Mouse (Mus musculus) C2C12 (cell line): Measurements from ENCODE around the gene Tbc1d22b. TPM values are rescaled to one million over a fixed set of nuclear protein-coding genes. Genes with fewer than 3 reads are reported as not detected.

Source experiments
- H3K27me3 ChIP-seq: one replicate; pipeline ENCODE4 v1.6.1; 2011; ENCODE audit not compliant: control insufficient read depth, insufficient read depth, insufficient read length
- H3K36me3 ChIP-seq: one replicate; pipeline ENCODE4 v1.6.1; 2011; ENCODE audit not compliant: control insufficient read depth, insufficient read depth
- H3K4me3 ChIP-seq: one replicate; pipeline ENCODE4 v1.5.1; 2011; ENCODE audit warnings: mild to moderate bottlenecking, control low read depth; ENCODE audit not compliant: poor library complexity, insufficient read depth, severe bottlenecking
- H3K79me2 ChIP-seq: one replicate; pipeline ENCODE4 v1.6.1; 2011; ENCODE audit not compliant: control insufficient read depth, insufficient read depth
- H3K79me3 ChIP-seq: one replicate; pipeline ENCODE4 v1.6.1; 2011; ENCODE audit warnings: low read depth, control low read depth
- H3ac ChIP-seq: one replicate; pipeline ENCODE3; 2011; ENCODE audit warnings: low read depth; ENCODE audit not compliant: control insufficient read depth, insufficient read length
- CEBPB ChIP-seq: IDR thresholded peaks from one replicate; pipeline ENCODE4 v1.6.1; 2011; ENCODE audit warnings: low read depth, mild to moderate bottlenecking, control low read depth, moderate library complexity
- CTCF ChIP-seq: IDR thresholded peaks from one replicate; pipeline ENCODE4 v1.5.1; 2011; ENCODE audit not compliant: control insufficient read depth, insufficient read depth, insufficient read length
- FOSL1 ChIP-seq: IDR thresholded peaks from one replicate; pipeline ENCODE4 v1.8.0; 2011; ENCODE audit warnings: mild to moderate bottlenecking, low read length; ENCODE audit not compliant: poor library complexity, insufficient read depth, severe bottlenecking
- MAX ChIP-seq: IDR thresholded peaks from one replicate; pipeline ENCODE4 v1.6.1; 2011; ENCODE audit warnings: mild to moderate bottlenecking, control low read depth
- MYOD1 ChIP-seq: IDR thresholded peaks from one replicate; pipeline ENCODE4 v1.6.1; 2011; ENCODE audit warnings: low read depth; ENCODE audit not compliant: control insufficient read depth, insufficient read length
- MYOG ChIP-seq: IDR thresholded peaks from one replicate; pipeline ENCODE4 v1.6.1; 2011; ENCODE audit not compliant: control insufficient read depth, insufficient read length; ENCODE audit errors: extremely low read depth
- USF1 ChIP-seq: IDR thresholded peaks from one replicate; pipeline ENCODE4 v1.6.1; 2011; ENCODE audit warnings: low read depth, mild to moderate bottlenecking, control low read depth, moderate library complexity
- polyA plus RNA-seq: library from polyadenylated mRNA; unstranded; fragments of >200 nt; fragmentation: generic; extraction: Trizol; gene quantifications from one replicate; pipeline ENCODE4 v1.2.1, GENCODE M21; 2012; ENCODE audit warnings: missing spikeins

The Tbc1d22b gene
- polyA plus RNA-seq, 1 experiment: 7.9 TPM

DNA sequence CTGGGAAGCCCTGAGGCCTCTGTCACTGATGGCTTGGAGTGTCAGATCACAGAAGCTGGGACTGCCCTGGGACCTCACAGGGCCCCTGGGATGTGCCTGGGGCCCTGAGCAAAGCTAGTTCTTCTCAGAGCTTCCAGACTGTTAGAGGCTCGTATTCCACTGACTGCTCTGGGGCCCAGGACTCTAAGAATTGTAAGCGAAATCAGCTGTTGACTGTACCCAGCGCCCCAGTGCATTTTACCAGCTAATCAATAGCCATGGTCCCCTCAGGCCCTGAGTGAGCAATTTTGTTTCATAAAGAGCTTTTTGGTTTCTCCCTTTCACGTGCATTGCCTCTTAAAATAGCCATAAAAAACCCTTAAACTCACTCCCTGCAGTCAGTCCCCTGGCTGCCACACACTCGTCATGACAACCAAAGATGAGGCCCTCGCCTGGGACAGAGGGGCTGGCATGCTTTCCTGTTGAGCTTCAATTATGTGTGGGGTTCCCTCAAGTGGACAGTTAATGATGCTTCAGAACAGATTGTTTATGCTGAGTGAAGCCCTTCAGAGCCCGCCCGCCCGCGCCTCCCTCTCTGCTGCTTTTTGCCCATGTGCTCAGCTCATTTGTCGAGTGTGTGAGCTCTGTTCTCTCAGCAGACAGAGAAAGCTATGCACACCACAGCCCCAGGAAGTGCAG, 39.8 kb downstream of the Tbc1d22b start:
- no peak overlapping the region for H3ac ChIP-seq
- TF ChIP-seq MYOG (no peak), MAX (no peak), CEBPB (no peak), FOSL1 (no peak), CTCF (no peak), USF1 (no peak), MYOD1 (no peak)
- H3K79me3 ChIP-seq: no peaks in the 10 kb centered on the region
- no peaks in the 10 kb centered on the region for H3K36me3 ChIP-seq
- H3K27me3 ChIP-seq: no peaks in the 10 kb centered on the region
- no peak overlapping the region for H3K4me3 ChIP-seq
- no peaks in the 10 kb centered on the region for H3K79me2 ChIP-seq

GRCm38 (mm10) chr17:29595891-29596770, 46.5 kb downstream of the Tbc1d22b start:
- Histone ChIP-seq H3K4me3 (no peak overlapping the region), H3K27me3 (no peaks in the 10 kb centered on the region), H3K79me2 (no peaks in the 10 kb centered on the region), H3ac (no peak overlapping the region), H3K79me3 (no peaks in the 10 kb centered on the region), H3K36me3 (no peaks in the 10 kb centered on the region)
- TF ChIP-seq FOSL1 (no peak), MYOG (no peak), CEBPB (no peak), CTCF (no peak), MAX (no peak), USF1 (no peak), MYOD1 (no peak)

GRCm38 (mm10) chr17:29596771-29597132, 47.2 kb downstream of the Tbc1d22b start:
- Histone ChIP-seq H3K36me3 (no peaks in the 10 kb centered on the region), H3K79me3 (no peaks in the 10 kb centered on the region), H3K4me3 (no peak overlapping the region), H3K79me2 (no peaks in the 10 kb centered on the region), H3K27me3 (no peaks in the 10 kb centered on the region), H3ac (no peak overlapping the region)
- TF ChIP-seq MAX (no peak), FOSL1 (no peak), MYOG (no peak), CEBPB (no peak)

GRCm38 (mm10) chr17:29599051-29599450, 49.5 kb downstream of the Tbc1d22b start:
- no peaks in the 10 kb centered on the region for H3K79me2 ChIP-seq
- no peak overlapping the region for H3ac ChIP-seq
- no peaks in the 10 kb centered on the region for H3K79me3 ChIP-seq
- TF ChIP-seq CEBPB (no peak), MYOG (no peak)
- H3K4me3 ChIP-seq: no peak overlapping the region
- H3K36me3 ChIP-seq: no peaks in the 10 kb centered on the region
- no peaks in the 10 kb centered on the region for H3K27me3 ChIP-seq

DNA sequence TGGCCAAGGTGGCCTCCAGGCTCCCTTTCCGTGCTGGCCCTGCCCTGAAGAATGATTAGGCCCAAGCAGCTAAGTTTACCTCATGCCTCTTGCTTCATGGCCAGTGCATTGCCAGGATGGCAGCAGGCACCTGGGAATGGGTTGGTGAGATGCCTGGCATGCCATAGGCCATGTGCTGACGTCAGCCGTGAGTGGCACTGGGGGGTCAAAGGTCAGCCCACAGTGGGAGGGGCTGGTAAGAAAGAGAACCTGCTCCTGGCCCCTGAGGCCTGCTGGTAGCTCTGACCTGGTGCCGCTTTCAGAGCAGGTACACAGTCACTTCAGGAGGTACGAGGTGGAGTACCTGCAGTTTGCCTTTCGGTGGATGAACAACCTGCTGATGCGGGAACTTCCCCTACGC, 50.0 kb downstream of the Tbc1d22b start:
- no peaks in the 10 kb centered on the region for H3K36me3 ChIP-seq
- no peak for TF ChIP-seq MAX
- TF ChIP-seq CTCF: no peak
- no peak for TF ChIP-seq MYOD1
- no peak for TF ChIP-seq USF1
- no peak for TF ChIP-seq CEBPB
- no peak for TF ChIP-seq MYOG
- no peak for TF ChIP-seq FOSL1
- no peaks in the 10 kb centered on the region for H3K79me3 ChIP-seq
- H3K79me2 ChIP-seq: no peaks in the 10 kb centered on the region
- no peak overlapping the region for H3ac ChIP-seq
- H3K4me3 ChIP-seq: no peak overlapping the region
- H3K27me3 ChIP-seq: no peaks in the 10 kb centered on the region
